Mouse (Mus musculus) ES-Bruce4 (cell line): ENCODE measurements around the gene Gtf2h2.

Experiments
- CTCF ChIP-seq: IDR thresholded peaks from one replicate; pipeline ENCODE4 v1.8.1; 2011; ENCODE audit warnings: low read depth, low read length
- EP300 ChIP-seq: IDR thresholded peaks from 2 replicates; pipeline ENCODE4 v1.6.1; 2011; ENCODE audit warnings: low read depth, low read length; ENCODE audit not compliant: insufficient read depth

GRCm38 (mm10) chr13:100536149-100536548 lies 43.8 kb upstream of the Gtf2h2 start:
- TF ChIP-seq EP300: no peak
- TF ChIP-seq CTCF: no peak
